Mouse (Mus musculus): ENCODE data around the gene Dnajc5g.
A peak's percentile ranks its signal among the peaks of the same experiment; 100 is the strongest.

Dnajc5g gene

DNA sequence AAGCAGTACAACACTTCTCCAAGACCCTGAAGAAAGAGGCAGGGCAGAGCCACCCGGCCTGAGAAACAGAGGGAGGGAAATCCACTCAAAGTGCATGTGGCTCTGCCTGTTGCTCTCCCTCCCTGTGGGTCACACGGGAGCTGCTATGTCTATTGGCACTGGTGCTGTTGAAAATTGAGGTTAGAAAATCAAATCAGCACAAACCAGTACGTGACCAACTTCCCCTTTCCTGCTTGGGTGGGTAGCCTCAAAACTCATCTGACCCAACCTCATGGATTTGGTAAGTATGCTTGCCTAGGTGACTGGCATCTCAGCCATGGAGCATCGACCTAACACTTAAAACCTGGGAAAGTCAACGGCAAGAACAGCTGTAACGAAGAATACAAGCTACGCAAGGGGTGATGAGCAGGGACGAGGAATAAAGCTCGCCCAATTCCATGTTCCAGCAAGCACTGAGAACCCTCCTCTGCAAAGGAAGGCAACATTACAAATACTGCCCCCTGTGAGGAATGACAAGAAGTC is at the start of gene Dnajc5g:
TSS of gene Dnajc5g (plus strand) at position 472 of the 522 bp plus-strand sequence.
- DNase-seq (ENCODE audit: low spot score), result no peak

DNA sequence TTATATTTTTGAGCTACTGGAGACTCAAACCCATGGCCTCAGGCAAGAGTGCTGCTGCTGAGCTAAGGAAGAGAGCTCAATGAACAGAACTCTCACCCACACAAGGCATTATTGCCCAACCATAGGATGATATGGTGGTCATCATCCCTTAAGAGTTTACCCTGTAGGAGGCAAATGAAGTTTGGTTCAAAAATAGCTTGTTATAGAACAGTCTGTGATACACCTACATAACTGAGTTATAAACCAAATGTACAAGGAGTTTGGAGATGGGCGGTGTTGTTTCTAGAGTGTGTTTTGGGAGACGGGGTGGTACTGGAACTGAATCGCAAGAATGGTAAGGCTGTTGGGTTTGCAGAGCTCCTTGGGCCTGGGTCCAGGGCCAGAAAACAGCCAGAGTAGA is 36.3 kb upstream of the Dnajc5g start:
- no peak for DNase-seq (ENCODE audit: low spot score)

DNA sequence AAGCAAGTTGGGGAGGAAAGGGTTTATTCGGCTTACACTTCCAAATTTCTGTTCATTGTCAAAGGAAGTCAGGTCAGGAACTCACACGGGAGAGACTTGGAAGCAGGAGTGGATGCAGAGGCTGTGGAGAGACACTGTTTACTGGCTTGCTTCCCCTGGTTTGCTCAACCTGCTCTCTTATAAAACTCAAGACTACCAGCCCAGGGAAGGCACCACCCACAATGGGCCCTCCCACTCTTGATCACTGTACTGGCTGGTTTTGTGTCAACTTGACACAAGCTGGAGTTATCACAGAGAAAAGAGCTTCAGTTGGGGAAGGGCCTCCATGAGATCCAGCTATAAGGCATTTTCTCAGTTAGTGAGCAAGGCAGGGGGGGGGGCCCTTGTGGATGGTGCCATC is 35.0 kb upstream of the Dnajc5g start:
- DNase-seq (ENCODE audit: low spot score), result no peak

DNA sequence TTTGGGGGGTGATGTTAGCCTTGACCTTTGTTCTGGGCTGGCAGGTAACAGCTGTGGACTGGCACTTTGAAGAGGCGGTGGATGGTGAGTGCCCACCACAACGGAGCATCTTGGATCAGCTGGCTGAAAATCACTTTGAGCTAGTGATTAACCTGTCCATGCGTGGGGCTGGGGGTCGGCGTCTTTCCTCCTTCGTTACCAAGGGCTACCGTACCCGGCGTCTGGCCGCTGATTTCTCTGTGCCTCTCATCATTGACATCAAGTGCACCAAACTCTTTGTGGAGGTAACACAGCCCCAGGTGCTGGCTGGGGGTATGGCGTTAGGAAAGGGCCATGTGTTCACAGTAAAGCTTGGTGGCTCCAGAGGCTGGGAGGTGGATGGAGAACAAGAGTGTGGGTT is 34.3 kb upstream of the Dnajc5g start:
- DNase-seq (ENCODE audit: low spot score), result no peak

DNA sequence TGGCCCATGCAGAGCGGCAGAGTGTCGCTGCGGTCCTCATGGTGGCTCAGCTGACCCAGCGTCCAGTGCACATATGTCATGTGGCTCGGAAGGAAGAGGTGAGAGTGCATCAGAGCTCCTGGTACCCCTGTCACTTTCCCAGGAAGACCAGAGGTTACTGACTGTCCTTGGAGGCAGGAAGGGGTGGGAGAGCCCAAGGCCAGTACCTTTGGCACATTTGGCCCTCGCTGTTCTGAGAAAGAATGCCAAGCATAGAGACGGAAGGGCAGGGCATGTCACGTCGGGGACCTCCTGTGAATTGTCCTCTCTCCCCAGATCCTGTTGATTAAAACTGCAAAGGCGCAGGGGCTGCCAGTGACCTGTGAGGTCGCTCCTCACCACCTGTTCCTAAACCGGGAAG is 32.9 kb upstream of the Dnajc5g start:
- DNase-seq (ENCODE audit: low spot score), result no peak

DNA sequence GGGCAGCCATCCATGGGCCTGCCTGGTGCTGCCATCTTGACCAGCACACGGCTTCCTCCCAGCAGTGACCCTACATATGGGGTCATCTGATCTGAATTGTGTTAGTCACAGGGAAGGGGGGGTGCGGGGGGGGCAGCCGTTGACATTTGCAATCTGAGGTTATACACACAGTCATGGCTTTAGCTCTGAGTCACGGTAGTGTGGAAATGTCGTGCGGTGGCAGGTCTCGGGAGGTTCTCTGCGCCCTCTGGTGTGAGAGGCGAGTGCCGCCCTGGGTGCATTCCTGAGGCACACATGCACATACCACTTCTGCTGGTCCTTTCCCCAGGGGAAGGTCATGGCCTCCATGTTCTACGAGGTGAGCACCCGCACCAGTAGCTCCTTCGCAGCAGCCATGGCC is 29.7 kb upstream of the Dnajc5g start:
- no peak for DNase-seq (ENCODE audit: low spot score)

DNA sequence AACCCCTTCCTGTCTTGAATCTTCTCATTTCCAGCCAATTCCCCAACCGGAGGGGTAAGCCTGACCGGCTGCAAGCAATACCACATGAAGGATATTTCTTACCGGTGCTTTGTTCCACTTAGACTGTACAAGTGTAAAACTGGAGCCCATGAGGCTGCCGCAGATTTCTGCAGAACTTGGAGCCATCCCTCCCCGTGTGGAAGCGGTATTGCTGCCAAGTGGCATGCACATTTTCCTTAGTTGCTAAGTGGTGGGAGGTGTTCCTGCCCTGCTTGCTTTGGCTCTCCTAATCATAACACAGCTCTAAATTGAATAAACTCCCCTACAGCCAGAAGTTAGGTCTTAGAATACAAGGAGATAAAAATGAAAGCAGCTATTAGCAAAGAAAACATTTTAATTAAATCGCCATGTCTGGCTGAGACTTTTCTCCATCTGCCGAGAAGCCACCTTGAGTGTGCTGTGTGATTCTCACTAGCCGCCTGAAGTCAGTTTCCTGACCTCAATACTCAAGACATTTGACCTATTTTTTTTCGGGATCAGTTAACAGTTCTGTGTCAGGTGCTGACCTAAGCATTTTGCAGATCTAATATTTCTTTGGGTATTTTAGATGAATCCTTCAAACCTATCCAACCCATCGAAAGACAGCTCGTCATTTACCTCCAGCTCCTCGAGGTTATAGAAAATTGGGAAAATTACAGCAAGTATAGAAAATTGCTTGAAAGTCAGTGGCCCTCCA is 25.9 kb upstream of the Dnajc5g start:
- DNase-seq (ENCODE audit: low spot score), result no peak

DNA sequence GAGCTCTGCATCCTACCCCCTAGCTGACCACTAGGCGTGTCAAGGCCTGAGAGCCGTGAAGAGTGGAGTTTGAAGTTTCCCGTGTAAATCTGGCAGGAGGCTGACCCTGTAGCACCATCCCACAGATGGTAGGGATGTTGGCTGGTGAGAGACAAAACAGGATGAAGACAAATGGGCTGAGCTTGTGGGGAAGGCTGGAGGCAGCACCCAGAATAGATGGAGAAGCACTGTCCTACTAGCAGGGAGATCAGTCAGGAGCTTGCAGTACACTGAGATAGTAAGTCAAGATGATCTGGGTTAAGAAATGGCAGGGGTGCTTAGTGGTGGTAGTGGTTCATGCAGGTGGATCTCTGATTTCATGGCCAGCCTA is 25.3 kb upstream of the Dnajc5g start:
- no peak for DNase-seq (ENCODE audit: low spot score)

DNA sequence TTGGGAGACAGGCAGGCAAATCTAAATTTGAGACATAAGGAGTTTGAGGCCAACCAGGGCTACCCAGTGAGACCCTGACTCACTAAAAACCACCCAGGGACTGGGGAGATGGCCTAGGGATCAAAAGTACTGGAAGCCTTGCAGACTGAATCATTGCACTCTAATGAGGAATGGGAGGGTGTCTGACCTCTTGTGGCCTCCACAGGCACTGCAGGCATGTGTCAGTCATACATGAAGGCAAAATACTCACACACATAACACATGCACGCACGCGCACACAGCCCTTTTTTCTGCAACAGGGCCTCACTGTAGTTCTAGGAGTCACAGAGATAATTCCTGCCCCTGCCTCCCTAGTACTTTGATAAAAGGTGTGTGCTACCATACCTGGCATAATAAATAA is 24.7 kb upstream of the Dnajc5g start:
- DNase-seq (ENCODE audit: low spot score), result peak; percentile 54

DNA sequence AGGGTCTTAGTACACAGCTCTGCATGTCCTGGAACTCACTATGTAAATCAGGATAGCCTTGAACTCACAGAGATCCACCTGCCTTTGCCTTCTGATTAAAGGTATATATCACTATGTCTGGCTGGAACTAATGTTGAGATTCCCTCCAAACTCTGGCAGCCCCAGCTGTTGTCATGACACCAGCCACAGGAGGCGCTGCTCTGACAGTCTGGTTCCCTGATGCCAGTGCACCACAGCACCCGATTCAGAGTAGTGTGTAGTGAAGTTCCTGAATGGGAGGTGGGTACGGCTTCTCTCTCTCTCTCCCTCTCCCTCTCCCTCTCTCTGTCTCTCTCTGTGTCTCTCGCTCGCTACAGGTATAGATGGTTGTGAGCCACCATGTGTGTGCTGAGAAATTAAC is 23.7 kb upstream of the Dnajc5g start:
- DNase-seq (ENCODE audit: low spot score), result peak; percentile 50

DNA sequence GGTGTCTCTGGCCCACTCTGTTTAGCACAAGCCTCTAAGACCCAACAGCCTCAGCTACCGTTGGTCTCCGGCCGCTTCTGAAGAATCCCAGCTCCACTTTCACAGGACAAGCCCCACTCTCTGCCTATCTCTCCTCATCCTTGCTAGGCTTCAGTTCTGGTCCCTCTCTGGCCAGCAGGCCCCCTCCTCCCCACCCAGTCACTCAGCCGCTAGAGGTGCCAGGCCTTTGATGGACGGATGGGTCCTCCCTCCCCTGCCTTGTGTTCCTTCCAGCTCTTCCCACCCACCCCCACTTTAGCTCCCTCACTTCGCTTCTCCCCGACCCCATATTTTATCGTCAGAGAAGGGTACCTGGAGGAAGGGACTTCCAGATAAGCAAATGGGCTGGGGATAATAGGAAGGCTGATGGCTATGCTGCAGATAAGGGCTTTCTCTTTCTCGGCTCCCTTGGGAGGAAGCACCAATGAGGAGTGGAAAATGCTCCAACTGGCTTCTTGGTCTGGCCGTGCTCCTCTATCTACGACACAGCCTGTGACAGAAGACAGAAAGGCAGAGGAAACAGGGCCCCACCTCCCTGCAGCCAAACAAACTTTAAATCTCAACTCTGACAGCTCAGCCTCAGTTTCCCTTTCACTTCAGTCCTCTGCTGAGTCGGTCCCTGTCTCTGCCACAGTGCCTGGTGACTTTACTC is 23.0 kb upstream of the Dnajc5g start:
- no peak for DNase-seq (ENCODE audit: low spot score)

DNA sequence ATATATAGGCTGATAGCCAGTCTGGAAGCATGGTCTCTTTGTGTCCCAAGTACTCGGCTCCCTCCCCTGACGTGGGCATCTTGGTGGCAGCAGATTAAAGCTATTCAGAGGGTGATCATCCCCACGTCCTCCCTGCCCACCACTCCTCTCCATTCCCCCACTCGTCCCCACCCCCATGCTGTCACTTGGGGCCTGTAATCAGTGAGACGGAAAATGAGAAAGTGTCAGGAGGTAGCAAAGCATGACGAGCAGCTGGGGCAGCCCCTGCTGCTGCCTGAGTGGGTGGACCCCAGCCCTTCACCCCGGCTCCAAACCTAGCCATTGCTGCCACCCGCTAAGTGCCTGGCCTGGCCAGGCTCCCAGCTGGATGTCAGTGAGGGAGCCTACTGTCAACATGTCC is 22.1 kb upstream of the Dnajc5g start:
- DNase-seq (ENCODE audit: low spot score), result no peak

DNA sequence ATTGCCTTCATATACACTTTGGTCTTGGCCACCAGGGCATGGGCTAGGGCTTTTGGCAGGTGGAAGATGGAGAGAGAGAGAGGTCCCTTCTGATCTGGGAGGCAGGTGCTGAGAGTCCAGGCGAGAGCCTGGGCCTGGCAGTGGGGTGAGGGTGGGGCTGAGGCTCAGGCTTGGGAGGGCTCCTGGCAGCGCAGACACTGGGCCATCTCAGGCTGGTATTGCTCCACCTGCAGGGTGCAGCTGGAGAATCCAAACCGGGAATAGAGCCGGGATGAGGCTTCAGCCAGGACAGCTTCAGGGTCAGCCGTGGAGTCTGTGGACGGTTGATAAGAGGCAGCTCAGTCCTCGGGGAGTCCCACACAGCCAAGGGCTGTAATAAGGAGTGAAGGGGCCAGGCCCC is 19.5 kb upstream of the Dnajc5g start:
- no peak for DNase-seq (ENCODE audit: low spot score)

DNA sequence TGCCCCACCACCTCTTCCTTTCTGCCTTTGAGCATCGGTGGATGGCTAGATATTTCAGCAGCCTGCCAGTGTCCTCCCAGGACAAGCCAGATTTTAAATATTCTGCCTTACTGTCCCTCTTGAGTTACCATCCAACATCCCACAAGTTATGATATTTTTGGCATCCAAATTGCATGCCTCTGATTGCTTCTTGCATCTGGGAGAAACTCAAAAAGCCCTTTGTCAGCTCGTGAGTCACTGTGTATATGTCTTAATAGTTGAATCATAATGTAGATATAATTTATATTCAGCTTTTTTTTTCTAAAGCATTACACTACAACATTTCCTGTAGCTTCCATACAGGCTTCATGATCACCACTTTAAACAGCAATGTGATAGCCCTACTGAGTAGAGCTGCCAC is 19.0 kb upstream of the Dnajc5g start:
- DNase-seq (ENCODE audit: low spot score), result no peak

DNA sequence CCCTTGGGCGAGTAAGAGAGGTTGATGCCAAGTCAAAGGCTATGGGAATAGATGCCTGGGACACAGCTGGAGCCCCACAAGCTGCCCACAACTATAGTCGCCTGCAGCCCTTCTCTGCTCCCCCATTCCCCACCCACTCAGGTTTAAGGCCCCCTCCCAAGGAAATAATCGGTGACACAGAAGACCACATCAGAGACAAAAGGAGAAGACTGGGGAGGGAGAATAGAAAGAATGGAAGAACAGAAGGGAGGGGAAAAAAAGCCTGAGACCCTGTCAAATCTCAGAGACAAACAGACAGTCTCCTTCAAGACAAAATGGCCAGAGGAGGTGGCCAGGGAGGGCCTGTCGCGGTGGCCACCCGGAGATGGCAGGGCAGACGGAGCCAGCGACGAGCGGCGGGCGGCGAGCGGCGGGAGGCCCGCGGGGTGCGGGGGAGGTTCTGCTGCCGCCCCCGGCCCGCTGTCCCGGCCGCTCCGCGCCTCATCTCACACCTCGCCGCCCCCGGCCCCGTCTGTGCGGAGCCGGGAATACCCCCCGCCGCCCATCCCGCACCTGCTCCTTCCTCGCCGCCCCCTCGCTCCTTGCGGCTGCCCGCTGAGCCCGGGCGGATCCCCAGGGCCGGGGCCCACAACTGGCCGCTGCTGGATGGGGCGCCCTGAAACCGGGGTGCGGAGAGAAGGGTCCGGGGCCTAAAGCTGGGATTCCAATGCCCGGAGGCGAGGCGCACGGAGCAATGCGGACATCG is 13.7 kb upstream of the Dnajc5g start:
- no peak for DNase-seq (ENCODE audit: low spot score)

DNA sequence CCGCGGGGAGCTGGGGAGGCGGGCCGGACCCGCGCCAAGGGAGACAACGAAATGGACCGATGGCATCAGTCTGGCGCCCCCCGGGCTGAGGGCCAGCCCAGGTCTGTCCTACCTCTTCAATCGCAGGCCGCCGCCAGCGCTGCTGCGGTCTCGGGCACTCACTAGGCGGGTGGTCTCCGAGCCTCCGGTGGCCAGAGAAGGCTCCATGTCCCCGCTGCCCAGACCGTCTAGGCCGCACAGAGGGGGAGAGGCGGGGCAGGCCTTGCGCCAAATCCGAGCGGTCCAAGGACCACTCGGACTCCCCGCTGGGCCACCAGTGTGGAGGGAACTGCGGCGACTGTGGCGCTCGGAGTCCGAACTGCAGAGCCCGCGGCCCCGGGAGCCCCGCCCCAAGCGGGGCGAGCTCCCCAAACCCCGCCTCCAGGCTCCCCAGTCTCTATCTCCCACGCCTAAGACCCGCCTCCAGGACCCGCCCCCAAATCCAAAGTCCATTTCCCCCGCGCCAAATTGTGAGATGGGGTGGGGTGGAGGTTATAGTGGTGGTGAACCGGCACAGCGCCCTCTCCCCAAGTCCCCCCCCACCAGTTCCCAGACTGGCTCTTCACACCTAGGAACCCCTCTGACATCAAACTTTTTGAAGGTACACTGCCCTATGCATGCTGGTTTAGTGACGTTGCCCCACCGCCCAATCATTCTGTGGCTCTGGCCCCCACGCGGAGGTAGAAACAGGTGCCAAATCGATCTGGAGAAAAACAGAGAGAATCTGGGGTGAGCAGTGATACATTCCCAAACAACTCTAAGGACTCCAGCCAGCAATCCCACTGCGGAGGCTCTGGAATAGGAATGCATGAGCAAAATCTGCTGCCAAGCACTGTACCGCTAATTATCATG is 12.7 kb upstream of the Dnajc5g start:
- DNase-seq (ENCODE audit: low spot score), result no peak

DNA sequence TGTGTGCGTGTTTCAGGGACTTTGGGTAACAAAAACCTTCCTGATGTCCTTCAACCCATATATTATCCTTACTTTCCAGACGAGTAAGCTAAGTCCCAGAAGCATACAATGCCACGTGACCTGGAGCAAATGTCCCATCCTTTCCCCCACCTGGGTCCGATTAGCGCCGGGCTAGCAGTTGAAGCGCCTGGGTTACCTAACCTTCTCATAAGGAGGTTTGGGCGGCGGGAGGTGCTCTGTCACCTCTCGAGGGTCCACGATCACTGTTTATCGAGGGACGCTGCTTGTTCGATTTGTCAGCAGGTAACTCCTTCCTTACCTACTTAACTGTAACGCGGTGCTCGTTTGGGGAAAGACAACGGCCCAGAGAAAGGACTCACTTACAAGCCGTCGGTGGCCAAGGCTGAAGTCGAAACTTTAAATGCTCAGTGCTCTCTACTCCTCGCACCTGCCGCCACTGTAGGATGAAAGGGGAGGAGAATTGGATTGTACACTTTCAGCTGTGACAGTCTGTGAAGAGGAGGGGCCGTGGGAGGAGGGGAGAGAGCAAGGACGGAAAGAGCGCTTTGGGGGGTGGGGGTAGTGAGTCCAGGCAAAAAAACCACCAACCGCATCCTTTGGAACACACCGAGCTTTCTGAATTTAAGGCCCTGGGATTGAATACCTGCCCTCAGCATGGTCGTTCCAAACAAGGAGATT is 11.8 kb upstream of the Dnajc5g start:
- no peak for DNase-seq (ENCODE audit: low spot score)

DNA sequence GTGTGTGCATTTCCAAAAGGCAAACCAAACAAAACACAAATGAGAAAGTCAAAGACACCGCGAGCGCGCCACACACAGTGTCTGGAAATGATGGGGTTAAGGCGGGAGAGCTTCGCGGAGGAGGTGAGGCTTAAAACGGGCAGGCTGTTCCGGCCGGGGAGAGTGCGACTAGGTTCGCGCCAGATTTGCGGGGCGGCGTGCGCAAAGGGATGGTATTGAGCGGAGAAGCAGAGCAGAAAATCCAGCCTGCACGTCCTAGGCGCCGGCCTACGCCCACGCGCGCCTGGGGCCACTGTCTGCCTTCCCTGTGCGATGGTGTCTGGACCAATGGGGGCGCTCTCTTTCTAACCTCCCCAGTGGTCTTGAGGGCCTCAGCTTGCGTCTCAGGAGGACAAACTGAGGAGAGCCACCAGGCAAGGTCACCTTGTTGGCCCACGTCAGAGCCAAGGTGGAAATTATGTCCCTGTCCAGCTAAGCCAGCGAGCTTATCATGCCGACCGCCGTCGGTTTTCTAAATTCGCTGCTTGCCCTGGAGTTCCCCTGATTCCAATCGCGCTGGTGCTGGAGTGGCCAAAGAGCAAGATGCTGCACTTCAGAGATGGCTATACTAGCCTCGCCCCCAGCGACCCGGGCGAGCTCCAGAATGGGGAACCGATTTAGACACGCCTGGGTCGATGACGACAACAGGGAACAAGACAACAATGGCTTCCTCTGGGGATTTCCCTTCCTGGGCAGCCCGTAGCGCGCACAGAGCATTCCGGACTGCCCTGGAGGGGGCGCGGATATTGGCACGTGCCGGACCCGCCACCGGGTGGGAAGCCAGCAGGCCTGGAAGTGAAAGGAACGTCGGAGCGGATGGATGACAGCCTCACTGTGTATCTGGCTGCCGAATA is 11.0 kb upstream of the Dnajc5g start:
- no peak for DNase-seq (ENCODE audit: low spot score)

DNA sequence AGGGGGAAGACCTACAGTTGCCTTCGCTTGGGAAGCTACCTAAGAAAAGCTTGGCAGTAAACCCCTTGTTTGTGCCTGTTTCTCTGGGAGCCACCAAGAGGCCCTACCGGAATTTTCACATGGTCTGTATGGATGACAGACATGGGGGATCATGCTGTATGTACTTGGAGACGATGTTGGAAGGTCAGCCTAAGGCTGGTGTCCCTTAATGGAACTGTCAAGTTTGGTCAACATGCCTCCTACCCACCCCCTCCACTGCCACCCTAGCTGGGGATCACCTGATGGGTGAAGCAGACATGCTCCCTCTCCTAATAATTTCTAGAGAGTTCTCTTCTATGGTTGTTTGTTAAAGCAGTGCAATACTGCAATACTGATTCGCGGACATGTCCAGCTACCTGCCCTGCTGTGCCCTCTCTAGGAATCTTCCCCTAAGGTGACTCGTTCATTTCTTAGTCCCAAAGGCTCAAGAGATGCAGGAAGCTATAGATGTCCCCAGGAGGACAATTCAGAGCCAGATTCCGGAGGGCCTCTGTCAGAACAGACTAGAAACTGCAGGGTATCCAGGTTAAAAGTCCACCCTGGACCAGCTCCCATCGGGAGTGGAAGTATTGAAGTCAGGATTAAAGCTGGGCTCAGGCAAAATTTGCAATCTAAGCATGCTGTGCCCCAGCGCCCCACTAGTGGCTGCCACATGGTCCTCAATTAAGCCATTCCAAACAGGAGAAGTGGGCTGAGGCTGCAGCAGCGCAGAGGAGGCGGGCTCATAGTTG is 10.2 kb upstream of the Dnajc5g start:
- DNase-seq (ENCODE audit: low spot score), result no peak
